Mouse (Mus musculus): Measurements from ENCODE around the gene Abca7.

Gene Abca7

GRCm38 (mm10) chr10:79997034-79997760, 903 bp downstream of the Abca7 start:
- peak; percentile 93 for DNase-seq

GRCm38 (mm10) chr10:79997819-79998218, 1.5 kb downstream of the Abca7 start:
- DNase-seq, result peak; percentile 55

DNA sequence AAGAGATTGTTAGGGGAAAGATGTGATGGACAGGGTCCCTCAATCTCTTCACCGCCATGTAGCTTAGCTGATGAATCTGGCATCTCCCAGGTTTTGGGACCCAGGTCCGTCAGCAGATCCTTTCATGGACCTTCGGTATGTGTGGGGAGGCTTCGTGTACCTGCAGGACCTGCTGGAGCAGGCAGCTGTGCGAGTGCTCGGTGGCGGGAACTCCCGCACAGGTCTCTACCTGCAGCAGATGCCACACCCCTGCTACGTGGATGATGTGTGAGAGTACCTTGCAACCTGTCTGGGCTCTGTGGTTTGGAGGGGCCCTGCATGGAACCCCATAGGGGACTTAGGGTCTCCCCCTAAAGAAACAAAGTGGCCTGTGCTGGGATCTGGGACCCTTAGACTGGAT, 5.7 kb downstream of the Abca7 start:
- DNase-seq, result no peak

GRCm38 (mm10) chr10:80002829-80003228, 6.5 kb downstream of the Abca7 start:
- no peak for DNase-seq

GRCm38 (mm10) chr10:80003374-80004232, 7.3 kb downstream of the Abca7 start:
- no peak for DNase-seq

DNA sequence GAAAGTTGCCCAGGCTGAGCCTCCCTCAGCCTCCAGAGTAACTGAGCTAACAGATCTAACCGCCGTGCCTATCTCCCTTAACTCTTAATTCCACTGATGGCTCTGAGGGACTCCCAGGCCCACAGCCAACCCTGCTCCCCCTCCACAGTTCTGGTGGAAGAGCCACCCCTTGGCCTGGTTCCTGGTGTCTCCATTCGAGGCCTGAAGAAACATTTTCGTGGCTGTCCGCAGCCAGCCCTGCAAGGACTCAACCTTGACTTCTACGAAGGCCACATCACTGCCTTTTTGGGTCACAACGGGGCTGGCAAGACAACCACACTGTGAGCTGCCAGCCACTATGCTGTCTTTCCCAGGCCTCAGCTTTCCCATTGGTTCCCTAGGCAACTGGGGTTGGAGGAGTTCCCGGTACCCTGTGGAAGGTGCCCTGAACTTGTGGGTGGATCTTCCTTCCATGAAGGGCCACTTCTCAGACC, 8.0 kb downstream of the Abca7 start:
- DNase-seq, result no peak

DNA sequence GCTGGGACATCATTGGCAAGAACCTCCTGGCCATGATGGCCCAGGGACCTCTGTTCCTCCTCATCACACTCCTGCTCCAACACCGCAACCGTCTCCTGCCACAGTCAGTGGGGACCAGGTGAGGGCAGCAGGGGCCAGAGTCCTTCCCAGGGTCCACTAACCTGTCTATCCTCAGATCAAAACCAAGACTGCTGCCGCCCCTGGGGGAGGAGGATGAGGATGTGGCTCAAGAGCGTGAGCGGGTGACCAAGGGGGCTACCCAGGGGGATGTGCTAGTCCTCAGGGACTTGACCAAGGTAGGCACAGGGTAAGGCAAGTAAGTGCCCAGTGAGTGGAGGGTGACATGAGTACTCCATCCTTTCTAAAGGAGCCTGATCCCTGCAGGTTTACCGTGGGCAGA, 15.4 kb downstream of the Abca7 start:
- DNase-seq, result no peak

GRCm38 (mm10) chr10:80013609-80014008, 17.3 kb downstream of the Abca7 start:
- no peak for DNase-seq

DNA sequence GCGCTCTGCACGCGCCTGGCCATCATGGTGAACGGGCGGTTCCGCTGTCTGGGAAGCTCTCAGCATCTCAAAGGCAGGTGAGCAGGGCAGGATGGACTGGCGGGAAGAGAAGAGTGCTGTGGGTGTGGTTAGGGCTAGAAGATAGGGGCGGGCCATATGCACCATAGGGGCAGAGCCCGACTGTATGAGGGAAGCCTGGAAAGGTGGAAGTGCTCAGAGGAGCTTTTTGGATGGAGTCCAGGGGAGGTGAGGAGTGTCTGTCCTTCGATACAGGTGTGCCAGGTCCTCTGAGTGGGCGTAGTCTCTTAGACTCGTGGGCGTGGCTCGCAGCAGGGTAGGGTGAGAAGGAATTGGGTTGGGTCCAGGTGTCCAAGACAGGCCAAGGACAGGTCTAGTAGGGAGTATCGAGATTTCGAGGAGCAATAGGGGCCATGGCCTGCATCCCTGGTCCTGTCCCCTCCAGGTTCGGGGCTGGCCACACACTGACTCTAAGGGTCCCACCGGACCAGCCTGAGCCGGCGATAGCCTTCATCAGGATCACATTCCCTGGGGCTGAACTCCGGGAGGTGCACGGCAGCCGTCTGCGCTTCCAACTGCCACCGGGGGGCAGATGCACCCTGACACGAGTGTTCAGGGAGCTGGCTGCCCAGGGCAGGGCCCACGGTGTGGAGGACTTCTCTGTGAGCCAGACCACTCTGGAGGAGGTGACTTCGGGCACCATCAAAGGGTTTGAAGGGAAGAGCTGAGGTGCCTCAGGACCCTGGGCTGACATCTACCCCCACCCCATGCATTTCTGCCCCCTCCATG, 18.4 kb downstream of the Abca7 start:
- DNase-seq, result no peak

GRCm38 (mm10) chr10:80015583-80015982, 19.3 kb downstream of the Abca7 start:
- no peak for DNase-seq

- DNase-seq, result no peak
Measured at GRCm38 (mm10) chr10:80016511-80016910, 20.2 kb downstream of the Abca7 start, which contains the start of gene Arhgap45. Gene Arhgap45, plus strand, starts transcription at chr10:80016653.

DNA sequence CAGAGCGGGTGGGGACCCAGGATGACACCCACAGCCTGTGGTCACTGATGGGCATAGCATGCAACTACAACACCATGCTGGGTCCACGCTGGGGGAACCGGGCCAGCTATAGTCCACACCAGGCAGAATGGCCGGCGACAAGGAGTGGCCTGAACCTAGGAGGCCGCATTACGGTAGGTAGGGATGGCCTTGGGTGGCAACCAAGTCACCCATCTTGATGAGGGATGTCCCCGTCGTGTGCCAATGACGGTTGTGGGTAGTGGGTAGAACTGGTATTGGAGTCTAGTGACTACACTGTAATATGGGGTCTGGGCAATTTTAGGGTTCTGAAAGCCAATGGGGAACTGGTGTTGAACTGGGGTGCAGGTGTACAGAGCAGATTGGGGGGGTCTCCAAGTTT, 20.6 kb downstream of the Abca7 start:
- DNase-seq, result no peak

- no peak for DNase-seq
Measured at GRCm38 (mm10) chr10:80017361-80017760, 21.1 kb downstream of the Abca7 start.

GRCm38 (mm10) chr10:80017771-80018170, 21.5 kb downstream of the Abca7 start:
- DNase-seq, result no peak

DNA sequence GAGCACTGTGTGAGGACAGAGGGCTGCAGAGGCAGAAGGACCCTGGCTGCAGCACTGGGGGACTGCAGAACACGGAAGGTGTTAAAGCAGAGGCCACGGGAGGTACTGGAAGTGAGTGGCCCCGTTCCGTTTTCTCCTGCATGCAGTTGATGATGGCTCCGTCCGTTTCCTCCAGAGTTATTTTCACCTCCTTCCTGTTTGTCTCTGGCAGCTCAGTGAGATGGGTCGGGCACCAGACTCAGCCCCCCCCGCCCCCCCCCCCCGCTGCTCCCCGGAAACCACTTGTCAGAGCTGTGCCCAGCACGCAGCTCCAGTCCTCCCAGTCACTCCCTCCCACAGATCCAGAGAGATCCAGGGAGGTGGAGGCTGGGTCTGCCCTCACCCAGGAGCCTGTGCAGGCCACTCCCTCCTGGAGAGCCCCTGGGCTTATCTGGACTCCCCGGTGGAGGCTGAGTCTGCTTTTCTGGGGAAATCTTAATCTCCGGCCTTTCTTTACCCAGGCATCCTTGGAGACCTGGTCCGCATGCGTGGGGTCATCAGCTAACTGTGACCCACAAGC, 22.5 kb downstream of the Abca7 start:
- no peak for DNase-seq

DNA sequence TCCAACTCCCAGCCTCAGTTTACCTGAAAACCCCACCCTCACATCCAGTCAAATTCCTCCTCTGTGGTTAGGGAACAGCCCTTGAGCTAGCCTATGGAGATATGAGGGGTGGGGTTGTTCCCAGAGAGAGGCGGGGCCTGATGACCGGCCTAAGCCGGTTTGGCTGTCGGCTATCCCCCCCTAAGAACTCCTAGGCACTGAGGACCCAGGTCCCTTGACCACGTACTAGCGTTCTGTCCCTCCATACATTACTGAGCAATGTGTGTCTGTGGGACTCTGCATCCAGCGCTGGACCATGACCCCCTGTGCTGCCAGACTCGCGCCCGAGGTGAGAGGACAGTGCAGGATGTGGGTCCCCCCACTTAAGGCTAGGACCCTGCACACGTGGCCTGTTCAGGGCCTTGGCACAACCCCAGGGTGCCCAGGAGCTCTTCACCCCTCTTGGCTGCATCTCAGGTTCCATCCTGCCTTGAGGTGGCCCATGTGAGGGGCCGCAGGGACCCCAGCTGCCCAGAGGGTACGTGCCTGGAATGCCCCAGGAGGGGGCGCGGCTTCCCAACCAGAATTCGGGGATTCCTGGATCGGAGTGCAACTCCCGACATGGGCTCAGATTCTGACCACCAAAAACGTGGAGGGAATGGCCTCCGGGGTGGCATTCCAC, 23.3 kb downstream of the Abca7 start:
- peak; percentile 35 for DNase-seq

DNA sequence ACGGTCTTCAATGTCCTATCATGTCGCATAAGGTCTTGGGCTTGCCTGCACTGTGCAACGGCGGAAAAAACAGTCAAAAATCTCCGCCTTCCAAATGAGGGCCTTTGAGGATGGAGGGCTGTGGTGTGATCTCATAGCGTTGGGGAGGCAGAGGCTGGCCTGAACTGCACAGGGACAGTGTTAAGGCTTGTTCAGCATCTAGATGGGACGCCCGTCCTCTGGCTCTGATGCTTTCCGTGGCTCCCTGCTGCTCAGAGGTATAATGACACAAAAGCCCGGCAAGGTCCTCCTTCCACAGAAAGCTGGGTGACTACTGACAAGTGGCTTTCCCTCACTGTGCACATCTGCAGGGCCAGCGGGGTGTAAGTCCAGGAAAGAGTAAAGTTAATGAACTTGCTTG, 23.9 kb downstream of the Abca7 start:
- DNase-seq, result no peak

DNA sequence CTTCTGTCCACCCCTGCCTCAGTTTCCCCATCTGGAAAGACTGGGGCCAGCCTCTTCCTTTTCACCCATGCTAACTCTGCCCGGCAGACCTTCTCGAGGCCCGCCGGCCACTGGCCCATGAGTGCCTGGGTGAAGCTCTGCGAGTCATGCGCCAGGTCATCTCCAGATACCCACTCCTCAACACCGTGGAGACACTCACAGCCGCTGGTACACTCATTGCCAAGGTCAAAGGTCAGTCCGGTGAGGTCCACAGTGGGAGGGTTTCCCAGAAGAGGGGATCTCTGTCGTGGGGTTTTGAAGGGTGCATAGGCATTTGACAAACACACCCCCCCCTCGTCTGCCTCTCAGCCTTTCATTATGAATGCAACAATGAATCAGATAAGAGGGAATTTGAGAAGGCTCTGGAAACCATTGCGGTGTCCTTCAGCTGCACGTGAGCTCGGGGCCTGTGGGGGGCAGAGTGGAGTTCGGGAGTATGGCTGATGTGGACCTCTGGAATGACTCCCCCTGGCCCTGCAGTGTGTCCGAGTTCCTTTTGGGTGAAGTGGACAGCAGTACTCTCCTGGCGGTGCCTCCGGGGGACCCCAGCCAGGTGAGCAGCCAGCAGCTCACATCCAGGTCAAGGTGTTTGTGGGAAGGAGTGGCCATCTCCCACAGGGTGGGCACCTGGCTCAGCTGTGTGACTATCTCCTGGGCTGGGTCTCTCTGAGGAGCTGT, 24.5 kb downstream of the Abca7 start:
- DNase-seq, result no peak

DNA sequence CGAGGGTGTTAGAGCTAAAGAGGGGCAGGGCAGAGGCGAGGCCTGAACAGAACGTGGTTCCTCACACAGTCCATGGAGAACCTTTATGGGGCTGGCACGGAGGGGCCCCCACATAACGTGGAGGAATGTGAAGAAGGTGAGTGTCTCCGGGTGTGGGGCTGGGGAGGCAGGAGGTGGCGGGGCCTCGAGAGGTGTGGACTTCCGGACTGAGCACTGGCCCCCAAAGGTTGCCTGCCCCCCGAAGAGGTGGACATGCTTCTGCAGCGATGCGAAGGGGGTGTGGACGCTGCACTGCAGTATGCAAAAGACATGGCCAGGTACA, 25.0 kb downstream of the Abca7 start:
- no peak for DNase-seq

DNA sequence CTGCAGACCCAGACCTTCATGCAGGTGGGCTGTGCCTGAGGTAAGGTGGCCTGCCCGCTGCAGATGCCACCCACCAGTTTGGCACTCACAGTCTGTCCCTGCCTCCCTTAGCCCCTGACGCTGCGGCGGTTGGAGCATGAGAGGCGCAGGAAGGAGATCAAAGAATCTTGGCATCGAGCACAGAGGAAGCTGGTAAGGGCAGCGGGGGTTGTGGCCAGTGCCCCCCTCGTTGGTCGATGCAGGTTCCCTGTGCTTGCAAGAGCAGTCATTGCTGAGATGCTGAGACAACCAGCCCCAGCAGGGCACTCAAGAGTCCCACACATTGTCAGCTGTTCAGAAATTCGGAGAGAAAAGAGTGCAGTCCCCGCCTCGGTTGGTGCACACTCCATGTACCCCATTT, 25.9 kb downstream of the Abca7 start:
- no peak for DNase-seq

- DNase-seq, result no peak
Measured at GRCm38 (mm10) chr10:80022806-80023205, 26.5 kb downstream of the Abca7 start.

- DNase-seq, result no peak
Measured at GRCm38 (mm10) chr10:80023758-80024157, 27.5 kb downstream of the Abca7 start.

Data from retina, postnatal 1 day (tissue).